ENCODE assay signal across 12 mouse cellular contexts in genomic region chr5:117193748-117194147, GRCm38 (mm10).
"Had no signal": no experiment of that assay in that cellular context is flagged by ENCODE, and none has a peak within 500 bp of the region (broad histone marks: within the 10 kb centered on the region; RNA-seq: fewer than 3 reads in every experiment).

No protein-coding gene starts in this region.

- DNase-seq: kidney, adult 8-10 months; kidney, postnatal 10 days; kidney, postnatal 36 days; layer of hippocampus, postnatal 36 days; liver, embryonic 13.5 days; lung, embryonic 14.5 days; lung, postnatal 4 days; midbrain, embryonic 14.5 days; thymus, postnatal 25 days had no signal

- H3K4me1 ChIP-seq: kidney, embryonic 15.5 days had no signal

- H3K27me3 ChIP-seq: kidney, embryonic 15.5 days; liver, embryonic 13.5 days had no signal

- H3K9me3 ChIP-seq: kidney, embryonic 15.5 days had no signal

- H3K4me2 ChIP-seq: kidney, embryonic 15.5 days; liver, embryonic 13.5 days; lung, embryonic 14.5 days; midbrain, embryonic 11.5 days had no signal

- H3K4me3 ChIP-seq: kidney, embryonic 15.5 days; left cerebral cortex, adult 2 months; liver, embryonic 13.5 days had no signal

- H3K9ac ChIP-seq: kidney, embryonic 15.5 days; liver, embryonic 13.5 days; lung, embryonic 14.5 days had no signal

- H3K27ac ChIP-seq: kidney, embryonic 15.5 days; left cerebral cortex, adult 2 months; liver, embryonic 13.5 days had no signal
